Mouse (Mus musculus) forebrain, embryonic 14.5 days (tissue): Measurements from ENCODE around the gene Gm21885. TPM values are rescaled to one million over a fixed set of nuclear protein-coding genes. Genes with fewer than 3 reads are reported as not detected.

ENCODE experiments used
- ATAC-seq: fragments of 200-750 bp; cut with Nextera tagmentation; 2 replicates; pipeline ENCODE4 v1.8.0; 2017; ENCODE audit warnings: mild to moderate bottlenecking, moderate library complexity
- DNase-seq: peaks from one replicate; pipeline ENCODE4 v3.0.0-alpha.2; 2015; ENCODE audit warnings: low spot score
- H3K27ac ChIP-seq: fragments of 300-500 bp; sonication (generic); 2 replicates; pipeline ENCODE4 v1.5.1; 2014; ENCODE audit warnings: low read depth, mild to moderate bottlenecking, control low read depth, low read length, moderate library complexity
- H3K27me3 ChIP-seq: fragments of 300-500 bp; sonication (generic); replicated peaks from 2 replicates; pipeline ENCODE4 v1.6.1; 2014; ENCODE audit warnings: low read length, control low read depth, mixed read lengths; ENCODE audit not compliant: control insufficient read depth, insufficient read depth
- H3K36me3 ChIP-seq: fragments of 300-500 bp; sonication (generic); 2 replicates; pipeline ENCODE4 v1.6.1; 2014; ENCODE audit warnings: low read length, control low read depth; ENCODE audit not compliant: control insufficient read depth, insufficient read depth
- H3K4me1 ChIP-seq: fragments of 300-500 bp; sonication (generic); 2 replicates; pipeline ENCODE4 v1.6.1; 2014; ENCODE audit warnings: antibody characterized with exemption, low read length, control low read depth; ENCODE audit not compliant: control insufficient read depth, insufficient read depth
- H3K4me2 ChIP-seq: fragments of 300-500 bp; sonication (generic); 2 replicates; pipeline ENCODE4 v1.6.1; 2014; ENCODE audit warnings: mild to moderate bottlenecking, control low read depth, low read length
- H3K4me3 ChIP-seq: fragments of 300-500 bp; sonication (generic); 2 replicates; pipeline ENCODE4 v1.5.1; 2014; ENCODE audit warnings: low read depth, low read length, control low read depth
- H3K9ac ChIP-seq: fragments of 300-500 bp; sonication (generic); 2 replicates; pipeline ENCODE4 v1.6.1; 2014; ENCODE audit warnings: mild to moderate bottlenecking, low read length, control low read depth, moderate library complexity
- H3K9me3 ChIP-seq: fragments of 300-500 bp; sonication (generic); replicated peaks from 2 replicates; pipeline ENCODE4 v1.6.1; 2016; ENCODE audit warnings: low read length, control low read depth, mixed read lengths; ENCODE audit not compliant: control insufficient read depth
- WGBS: fragments of 180-500 bp; shearing (Covaris S2); extraction: QIAGEN DNeasy Blood & Tissue Kit; methylation state at CpG from one replicate; pipeline ENCODE4 v1.1.7; 2014; 5-methylcytosine and 5-hydroxymethylcytosine counted together
- polyA plus RNA-seq: library from polyadenylated mRNA; unstranded; fragments of >200 nt; fragmentation: Nextera tagmentation; extraction: Ambion mirVana; gene quantifications from 2 replicates; pipeline ENCODE4 v1.2.1, GENCODE M21; 2014

Gm21885 gene
- polyA plus RNA-seq, 1 experiment from 2014 or later: not detected

DNA sequence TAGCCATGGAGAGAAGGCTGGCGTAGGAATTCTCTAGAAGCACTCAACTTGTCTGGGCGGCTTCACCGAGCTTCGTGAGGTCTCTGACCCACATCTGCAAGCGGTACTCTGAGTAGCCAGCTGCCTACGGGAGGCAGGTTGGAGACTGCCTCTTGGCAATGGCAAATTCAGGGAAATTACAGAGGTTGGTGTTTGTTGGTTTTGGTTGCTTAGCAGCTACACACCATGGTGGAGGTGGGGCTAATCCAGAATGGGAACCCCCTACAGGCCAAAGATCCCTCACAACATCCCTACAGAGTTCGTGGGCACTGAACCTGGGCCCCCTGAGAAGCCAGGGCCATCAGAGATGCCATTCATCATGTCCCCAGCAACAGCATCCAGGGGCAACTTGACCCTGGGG, 6.4 kb upstream of the Gm21885 start:
- no peak overlapping the region for H3K9ac ChIP-seq
- H3K27ac ChIP-seq: no peak overlapping the region
- H3K4me1 ChIP-seq: 0 out of 2 replicates have a peak, but pooled peaks cover 3% of the 10 kb centered on the region
- H3K36me3 ChIP-seq: no peaks in the 10 kb centered on the region
- no peaks in the 10 kb centered on the region for H3K9me3 ChIP-seq
- WGBS: 87% methylated on average over 7 of the region's 7 CpGs
- no peak overlapping the region for H3K4me2 ChIP-seq
- no peak for DNase-seq
- H3K4me3 ChIP-seq: no peak overlapping the region
- ATAC-seq: no peak
- H3K27me3 ChIP-seq: no peaks in the 10 kb centered on the region

DNA sequence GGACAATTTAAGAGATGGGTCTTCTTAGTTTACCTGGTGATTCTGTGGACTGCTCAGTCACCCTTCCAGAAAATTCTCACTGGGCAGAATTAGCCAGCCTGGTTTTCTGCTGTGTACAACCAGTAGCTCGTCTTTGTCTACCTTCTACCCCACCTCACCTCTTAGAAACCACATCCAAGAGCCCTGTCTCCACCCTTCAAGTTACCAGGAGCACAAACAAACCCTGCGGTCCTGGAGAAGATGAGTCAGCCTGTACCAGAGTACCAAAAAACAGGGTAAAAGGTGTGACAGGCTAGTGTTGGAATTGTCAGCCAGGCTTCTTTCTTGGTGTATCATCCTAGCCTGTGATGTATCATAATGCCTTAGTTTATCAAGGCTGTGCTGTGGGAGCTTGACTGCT, 6.0 kb upstream of the Gm21885 start:
- DNase-seq: no peak
- H3K4me3 ChIP-seq: no peak overlapping the region
- H3K27ac ChIP-seq: no peak overlapping the region
- no peak overlapping the region for H3K4me2 ChIP-seq
- no peaks in the 10 kb centered on the region for H3K36me3 ChIP-seq
- H3K9ac ChIP-seq: no peak overlapping the region
- H3K27me3 ChIP-seq: no peaks in the 10 kb centered on the region
- H3K9me3 ChIP-seq: no peaks in the 10 kb centered on the region
- ATAC-seq: no peak
- H3K4me1 ChIP-seq: 0 out of 2 replicates have a peak, but pooled peaks cover 3% of the 10 kb centered on the region
- WGBS: 86% methylated on average over 2 of the region's 2 CpGs

DNA sequence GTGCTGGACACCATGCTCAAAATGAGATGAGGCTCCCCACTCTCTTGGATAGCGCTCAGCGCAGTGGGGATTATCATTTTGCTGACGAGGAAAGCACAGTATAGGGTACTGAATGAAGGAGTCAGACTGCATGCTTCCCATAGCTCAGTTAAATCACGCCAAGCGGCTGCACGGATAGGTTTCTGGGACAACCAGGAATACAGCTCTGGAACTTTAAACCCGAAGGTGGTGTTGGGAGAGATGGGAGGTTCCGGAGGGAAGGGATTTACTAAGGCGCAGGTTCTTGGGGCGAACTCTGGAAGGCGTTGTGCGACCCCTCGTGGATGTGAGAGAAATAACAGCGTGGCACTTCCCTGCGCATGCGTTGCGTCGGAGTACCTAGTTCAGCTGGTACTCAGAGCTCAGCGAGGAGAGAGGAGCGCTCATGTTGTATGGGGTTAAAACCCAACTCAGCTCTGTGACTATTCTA, 4.8 kb upstream of the Gm21885 start:
- DNase-seq: peak; percentile 96
- Histone ChIP-seq H3K36me3 (no peaks in the 10 kb centered on the region), H3K4me2 (peak overlapping the region; percentile 53), H3K9me3 (no peaks in the 10 kb centered on the region), H3K4me1 (0 out of 2 replicates have a peak, but pooled peaks cover 3% of the 10 kb centered on the region), H3K27me3 (no peaks in the 10 kb centered on the region), H3K4me3 (peak overlapping the region; percentile 14), H3K27ac (no peak overlapping the region), H3K9ac (peak overlapping the region; percentile 43)
- WGBS: 6% methylated on average over 20 of the region's 20 CpGs
- ATAC-seq: peak; percentile 88

DNA sequence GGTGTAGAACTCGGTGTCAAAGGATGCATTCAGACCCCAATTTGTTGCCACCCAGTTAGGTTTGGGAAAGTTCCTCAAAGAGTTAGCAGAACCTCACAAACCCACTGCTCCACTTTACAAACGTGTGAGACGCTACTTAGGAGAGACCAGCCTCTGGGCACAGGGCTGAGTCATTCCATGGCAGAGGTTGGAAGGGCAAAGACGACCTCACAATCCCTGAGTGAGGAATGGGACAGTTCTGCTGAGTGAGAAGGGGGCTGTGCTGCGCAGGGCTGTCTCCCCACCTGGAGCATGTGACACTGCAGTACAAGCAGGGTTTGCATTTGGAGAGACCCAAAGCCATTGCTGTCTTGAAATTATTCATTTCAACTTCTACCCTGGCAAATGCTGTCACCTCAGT, 618 bp downstream of the Gm21885 start:
- H3K9ac ChIP-seq: no peak overlapping the region
- ATAC-seq: no peak
- no peak overlapping the region for H3K4me3 ChIP-seq
- 65% methylated on average over 5 of the region's 5 CpGs for WGBS
- no peaks in the 10 kb centered on the region for H3K27me3 ChIP-seq
- no peak for DNase-seq
- 0 out of 2 replicates have a peak, but pooled peaks cover 4% of the 10 kb centered on the region for H3K4me1 ChIP-seq
- no peaks in the 10 kb centered on the region for H3K9me3 ChIP-seq
- peaks cover 33% of the 10 kb centered on the region for H3K36me3 ChIP-seq
- no peak overlapping the region for H3K4me2 ChIP-seq
- no peak overlapping the region for H3K27ac ChIP-seq

DNA sequence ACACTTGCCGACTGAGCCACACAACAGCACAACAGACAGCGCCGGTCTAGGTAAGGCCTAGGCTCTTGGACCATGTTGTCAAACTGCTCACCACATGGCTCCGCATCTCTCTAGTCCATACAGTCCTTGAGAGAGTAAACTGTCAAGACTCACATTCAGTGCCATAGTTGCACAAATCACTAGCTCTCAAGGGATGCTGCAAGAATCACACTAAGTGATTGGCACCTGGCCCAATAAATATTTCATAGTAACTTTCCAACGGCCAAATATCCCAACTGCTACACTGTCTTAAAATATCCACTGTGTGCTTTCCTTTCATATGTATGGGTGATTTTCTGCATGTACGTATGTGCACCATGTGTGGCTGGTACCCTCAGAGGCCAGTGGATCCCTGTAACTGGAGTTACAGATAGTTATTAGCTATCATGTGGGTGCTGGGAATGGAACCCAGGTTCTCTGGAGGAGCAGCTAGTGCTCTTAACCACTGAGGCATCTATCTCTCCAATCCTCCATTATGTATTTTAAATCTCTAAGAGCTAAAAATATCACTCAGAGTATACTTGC, 1.9 kb downstream of the Gm21885 start:
- H3K4me3 ChIP-seq: no peak overlapping the region
- WGBS: 97% methylated on average over 6 of the region's 6 CpGs
- DNase-seq: no peak
- ATAC-seq: no peak
- H3K36me3 ChIP-seq: peaks cover 45% of the 10 kb centered on the region
- no peak overlapping the region for H3K27ac ChIP-seq
- H3K4me1 ChIP-seq: 0 out of 2 replicates have a peak, but pooled peaks cover 4% of the 10 kb centered on the region
- H3K27me3 ChIP-seq: no peaks in the 10 kb centered on the region
- H3K9ac ChIP-seq: no peak overlapping the region
- H3K9me3 ChIP-seq: no peaks in the 10 kb centered on the region
- no peak overlapping the region for H3K4me2 ChIP-seq

DNA sequence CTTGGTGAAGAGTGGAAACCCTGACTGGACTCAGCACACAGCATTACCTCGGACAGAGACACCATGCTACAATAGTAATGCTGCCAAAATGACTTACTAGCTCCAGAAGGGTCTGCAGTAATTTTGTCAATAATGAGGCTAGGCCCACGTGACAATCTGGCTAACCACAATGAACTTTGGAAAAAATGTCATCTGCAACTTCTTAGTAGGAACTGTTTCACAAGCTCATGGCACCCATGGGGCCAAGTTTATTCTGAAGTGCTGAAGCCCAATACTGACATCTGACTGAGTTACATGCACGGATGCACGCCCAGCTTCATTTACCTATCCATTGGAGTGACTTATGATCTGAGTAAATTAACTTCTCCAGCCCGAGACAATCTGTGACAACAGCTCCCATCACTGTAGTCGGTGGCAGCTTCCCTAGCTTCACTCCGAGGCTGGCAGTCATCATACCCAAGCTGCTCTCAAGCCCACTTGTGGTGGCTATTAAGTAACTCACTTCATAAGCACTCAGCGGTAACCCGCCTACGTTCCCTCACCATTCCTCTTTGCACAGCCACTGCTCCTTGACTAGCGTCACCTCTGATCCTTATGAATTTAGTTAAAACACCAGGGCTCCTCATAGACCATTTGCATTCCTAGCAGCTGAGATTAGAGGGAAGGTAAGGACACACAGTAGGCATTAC, 4.4 kb downstream of the Gm21885 start:
- Histone ChIP-seq H3K36me3 (peaks cover 68% of the 10 kb centered on the region), H3K4me1 (0 out of 2 replicates have a peak, but pooled peaks cover 4% of the 10 kb centered on the region), H3K4me3 (no peak overlapping the region), H3K9me3 (no peaks in the 10 kb centered on the region), H3K27me3 (no peaks in the 10 kb centered on the region), H3K4me2 (no peak overlapping the region), H3K27ac (no peak overlapping the region), H3K9ac (no peak overlapping the region)
- no peak for ATAC-seq
- WGBS: 94% methylated on average over 11 of the region's 11 CpGs
- no peak for DNase-seq

DNA sequence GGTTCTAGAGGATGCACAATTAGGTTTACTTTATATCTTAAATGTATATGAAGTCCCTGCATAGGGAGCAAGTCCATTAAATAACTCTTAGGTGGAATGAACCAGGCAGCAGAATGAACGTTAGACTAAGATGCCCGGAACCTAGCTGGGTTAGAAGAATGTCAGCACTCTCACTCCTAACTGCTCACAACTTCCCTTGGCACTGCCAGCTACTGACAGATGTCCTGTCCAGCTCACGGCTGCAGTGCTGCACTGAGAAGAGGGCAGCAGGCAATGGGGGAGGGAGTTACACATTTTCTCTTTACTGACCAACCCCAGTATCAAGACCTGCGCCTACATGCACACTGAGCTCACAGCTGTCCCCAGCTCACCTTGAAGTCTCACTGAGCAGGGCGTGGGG, 5.4 kb downstream of the Gm21885 start:
- ATAC-seq: no peak

DNA sequence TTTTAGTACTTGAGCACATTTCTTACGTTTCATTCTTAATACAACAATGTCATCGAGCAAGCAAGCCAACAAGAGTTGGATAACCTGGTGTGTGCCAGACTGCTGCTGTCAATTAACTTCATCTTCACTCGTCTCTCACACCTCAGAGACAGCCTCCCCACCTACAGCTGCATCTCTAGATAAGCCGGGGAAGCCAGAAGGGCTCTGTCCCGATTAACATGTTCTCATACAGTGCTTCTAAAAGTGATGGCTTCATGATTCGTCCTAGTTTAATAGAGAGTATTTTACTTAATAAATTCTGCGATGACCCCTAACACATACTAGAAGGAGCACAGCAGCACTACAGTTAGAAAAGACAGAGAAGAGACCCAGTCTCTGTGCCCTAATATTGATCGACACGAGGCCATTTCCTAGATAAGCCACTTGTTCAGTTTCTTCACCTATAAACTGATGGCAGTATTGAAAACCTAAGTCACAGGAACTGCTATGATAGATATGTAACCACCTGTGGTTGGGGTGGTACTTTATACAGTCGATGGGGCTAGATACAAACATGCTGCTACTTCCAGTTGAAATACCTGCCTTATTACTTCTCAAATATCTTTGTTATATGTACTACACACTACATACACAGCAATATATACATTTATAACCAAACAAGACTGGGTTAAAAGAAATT, 8.5 kb downstream of the Gm21885 start:
- no peaks in the 10 kb centered on the region for H3K27me3 ChIP-seq
- no peak overlapping the region for H3K4me2 ChIP-seq
- ATAC-seq (no peak), DNase-seq (no peak)
- peaks cover 87% of the 10 kb centered on the region for H3K36me3 ChIP-seq
- no peaks in the 10 kb centered on the region for H3K4me1 ChIP-seq
- no peaks in the 10 kb centered on the region for H3K9me3 ChIP-seq
- no peak overlapping the region for H3K9ac ChIP-seq
- no peak overlapping the region for H3K4me3 ChIP-seq
- H3K27ac ChIP-seq: no peak overlapping the region
- WGBS: 90% methylated on average over 10 of the region's 10 CpGs

More for the DNA sequence above, 5.4 kb downstream of the Gm21885 start:
- peaks cover 77% of the 10 kb centered on the region for H3K36me3 ChIP-seq
- no peak overlapping the region for H3K4me3 ChIP-seq
- no peak overlapping the region for H3K4me2 ChIP-seq
- no peak overlapping the region for H3K27ac ChIP-seq
- H3K4me1 ChIP-seq: 0 out of 2 replicates have a peak, but pooled peaks cover 4% of the 10 kb centered on the region
- no peaks in the 10 kb centered on the region for H3K9me3 ChIP-seq
- no peaks in the 10 kb centered on the region for H3K27me3 ChIP-seq
- no peak overlapping the region for H3K9ac ChIP-seq
- 88% methylated on average over 5 of the region's 5 CpGs for WGBS
- no peak for DNase-seq
